Mouse (Mus musculus) limb, embryonic 14.5 days (tissue): ENCODE results near the gene Klhl42. TPM values are rescaled to one million over a fixed set of nuclear protein-coding genes. Genes with fewer than 3 reads are reported as not detected.

Experiments used
- ATAC-seq: fragments of 200-750 bp; cut with Nextera tagmentation; 2 replicates; pipeline ENCODE4 v1.8.0; 2017; ENCODE audit warnings: low read depth, moderate number of reproducible peaks, moderate TSS enrichment; ENCODE audit not compliant: low FRiP score
- DNase-seq: peaks from one replicate; pipeline ENCODE4 v3.0.0-alpha.2; 2015; ENCODE audit warnings: low spot score
- H3K27ac ChIP-seq: fragments of 300-500 bp; sonication (generic); replicated peaks from 2 replicates; pipeline ENCODE4 v1.5.1; 2014; ENCODE audit warnings: low read depth, mild to moderate bottlenecking, low read length, moderate library complexity, mixed read lengths
- H3K27me3 ChIP-seq: fragments of 300-500 bp; sonication (generic); 2 replicates; pipeline ENCODE4 v1.6.1; 2014; ENCODE audit warnings: low read length, mixed read lengths; ENCODE audit not compliant: control insufficient read depth, insufficient read depth
- H3K36me3 ChIP-seq: fragments of 300-500 bp; sonication (generic); 2 replicates; pipeline ENCODE4 v1.6.1; 2014; ENCODE audit warnings: mild to moderate bottlenecking, low read length, moderate library complexity, mixed read lengths; ENCODE audit not compliant: control insufficient read depth, insufficient read depth
- H3K4me1 ChIP-seq: fragments of 300-500 bp; sonication (generic); 2 replicates; pipeline ENCODE4 v1.6.1; 2014; ENCODE audit warnings: antibody characterized with exemption, low read length, mixed read lengths; ENCODE audit not compliant: control insufficient read depth, insufficient read depth
- H3K4me2 ChIP-seq: fragments of 300-500 bp; sonication (generic); replicated peaks from 2 replicates; pipeline ENCODE4 v1.6.1; 2014; ENCODE audit warnings: low read depth, mild to moderate bottlenecking, low read length, moderate library complexity; ENCODE audit not compliant: severe bottlenecking
- H3K4me3 ChIP-seq: fragments of 300-500 bp; sonication (generic); replicated peaks from 2 replicates; pipeline ENCODE4 v1.5.1; 2014; ENCODE audit warnings: low read length
- H3K9ac ChIP-seq: fragments of 300-500 bp; sonication (generic); 2 replicates; pipeline ENCODE4 v1.6.1; 2014; ENCODE audit warnings: mild to moderate bottlenecking, low read depth, low read length, moderate library complexity; ENCODE audit not compliant: severe bottlenecking
- H3K9me3 ChIP-seq: fragments of 300-500 bp; sonication (generic); 2 replicates; pipeline ENCODE4 v1.6.1; 2016; ENCODE audit warnings: low read length; ENCODE audit not compliant: control insufficient read depth
- POLR2A ChIP-seq: fragments of 200-500 bp; IDR thresholded peaks from 2 replicates; pipeline ENCODE4 v1.8.0; 2012; ENCODE audit warnings: inconsistent platforms, mild to moderate bottlenecking, moderate library complexity, borderline replicate concordance; ENCODE audit not compliant: insufficient read depth, insufficient read length; ENCODE audit errors: extremely low read depth
- WGBS: fragments of 180-500 bp; shearing (Covaris S2); extraction: QIAGEN DNeasy Blood & Tissue Kit; methylation state at CpG from one replicate; pipeline ENCODE4 v1.1.7; 2014; 5-methylcytosine and 5-hydroxymethylcytosine counted together
- polyA plus RNA-seq, 2 experiments: library from polyadenylated mRNA; depleted of rRNA in 1 of 2; stranded (reverse) in 1 of 2; unstranded in 1 of 2; fragments of >200 nt; fragmentation: Nextera tagmentation in 1 of 2; extraction: Ambion mirVana in 1 of 2; gene quantifications; 2 replicates each; pipeline versions ENCODE4 v1.2.1 to v1.2.3; 2012 to 2014

The Klhl42 gene
- polyA plus RNA-seq, 2 experiments: 10.4 to 16.9 TPM

DNA sequence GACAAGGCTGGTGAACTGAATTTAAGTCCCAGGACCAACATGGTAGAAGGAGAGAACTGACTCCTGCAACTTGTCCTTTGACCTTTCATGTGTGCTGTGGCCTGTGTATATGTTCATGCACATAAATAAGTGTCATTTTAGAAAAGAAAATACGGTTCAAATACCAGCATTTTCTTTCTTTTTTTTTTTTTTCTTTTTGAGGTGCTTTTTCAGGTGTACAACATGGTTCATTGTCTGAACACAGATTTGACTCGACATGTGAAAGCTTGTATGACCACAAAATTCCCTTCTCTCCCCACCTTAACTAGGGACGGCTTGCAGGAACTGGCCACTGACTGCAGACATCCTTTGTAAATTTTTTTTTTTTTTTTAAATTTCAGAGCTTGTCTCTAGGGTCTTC, 5.8 kb downstream of the Klhl42 start:
- peaks cover 12% of the 10 kb centered on the region for H3K4me1 ChIP-seq
- H3K27ac ChIP-seq: no peak overlapping the region
- H3K4me3 ChIP-seq: no peak overlapping the region
- 63% methylated on average over 3 of the region's 3 CpGs for WGBS
- TF ChIP-seq POLR2A: no peak
- no peak overlapping the region for H3K4me2 ChIP-seq
- H3K27me3 ChIP-seq: no peaks in the 10 kb centered on the region
- ATAC-seq (no peak), DNase-seq (no peak)
- no peaks in the 10 kb centered on the region for H3K9me3 ChIP-seq
- H3K36me3 ChIP-seq: peaks cover 23% of the 10 kb centered on the region
- no peak overlapping the region for H3K9ac ChIP-seq

- Histone ChIP-seq H3K9me3 (no peaks in the 10 kb centered on the region), H3K27me3 (no peaks in the 10 kb centered on the region), H3K4me2 (no peak overlapping the region), H3K4me3 (no peak overlapping the region), H3K9ac (no peak overlapping the region), H3K36me3 (peaks cover 25% of the 10 kb centered on the region), H3K27ac (no peak overlapping the region), H3K4me1 (peaks cover 10% of the 10 kb centered on the region)
- no peak for TF ChIP-seq POLR2A
- no peak for ATAC-seq
- DNase-seq: no peak
- WGBS: 46% methylated on average over 8 of the region's 8 CpGs
These were observed 6.3 kb downstream of the Klhl42 start for GRCm38 (mm10) chr6:147097346-147097929.

GRCm38 (mm10) chr6:147099458-147100277, 8.5 kb downstream of the Klhl42 start:
- DNase-seq: no peak
- no peak for ATAC-seq
- H3K27ac ChIP-seq: no peak overlapping the region
- no peak overlapping the region for H3K4me3 ChIP-seq
- H3K27me3 ChIP-seq: no peaks in the 10 kb centered on the region
- peaks cover 38% of the 10 kb centered on the region for H3K36me3 ChIP-seq
- no peak overlapping the region for H3K4me2 ChIP-seq
- WGBS: 72% methylated on average over 19 of the region's 19 CpGs
- H3K4me1 ChIP-seq: peaks cover 3% of the 10 kb centered on the region; the same call in 1 of the 2 replicates
- no peak overlapping the region for H3K9ac ChIP-seq
- TF ChIP-seq POLR2A: no peak
- H3K9me3 ChIP-seq: no peaks in the 10 kb centered on the region

DNA sequence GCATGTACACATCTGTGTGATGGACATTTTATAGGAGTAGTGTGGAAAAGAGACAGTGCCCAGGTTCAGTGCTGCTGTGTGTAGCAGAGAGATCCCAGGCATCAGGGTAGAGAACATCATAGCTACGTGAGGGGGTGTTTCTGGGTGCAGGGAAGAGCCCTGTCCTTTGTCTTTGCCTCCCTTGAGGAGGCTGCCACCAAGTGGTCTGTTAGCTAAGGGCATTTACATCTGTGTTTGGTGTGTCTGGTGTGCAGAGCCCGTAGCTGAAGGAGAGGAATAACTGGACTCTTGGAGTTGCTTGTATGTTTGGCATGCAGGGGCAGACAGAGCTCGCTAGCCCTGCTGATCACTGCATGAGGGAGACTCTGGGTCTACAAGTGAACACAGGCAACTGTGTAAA, 11.1 kb downstream of the Klhl42 start:
- Histone ChIP-seq H3K9me3 (no peaks in the 10 kb centered on the region), H3K9ac (no peak overlapping the region), H3K27me3 (no peaks in the 10 kb centered on the region), H3K4me1 (no peaks in the 10 kb centered on the region), H3K4me3 (no peak overlapping the region), H3K27ac (no peak overlapping the region), H3K36me3 (peaks cover 39% of the 10 kb centered on the region), H3K4me2 (no peak overlapping the region)
- TF ChIP-seq POLR2A: no peak
- WGBS: 96% methylated on average over 3 of the region's 3 CpGs
- DNase-seq (no peak), ATAC-seq (no peak)

DNA sequence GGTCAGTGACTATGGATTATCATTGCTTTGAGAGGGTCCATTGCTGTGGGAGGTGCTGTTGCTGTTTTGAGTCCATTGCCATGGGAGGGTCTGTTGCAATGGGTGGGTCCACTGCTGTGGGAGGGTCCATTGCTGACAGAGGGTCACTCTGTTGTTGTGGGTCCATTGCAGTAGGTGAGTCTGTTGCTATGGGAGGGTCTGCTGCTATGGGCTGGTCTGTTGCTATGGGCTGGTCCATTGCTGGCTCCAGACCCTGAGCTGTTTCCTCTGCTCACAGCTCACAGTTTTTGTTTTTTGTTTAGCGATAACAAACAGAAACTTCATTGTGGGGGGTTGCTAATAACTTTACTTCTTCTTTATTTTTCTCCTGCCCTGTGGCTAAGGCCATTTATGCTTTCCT, 14.3 kb downstream of the Klhl42 start:
- no peak for TF ChIP-seq POLR2A
- Histone ChIP-seq H3K9ac (no peak overlapping the region), H3K4me1 (no peaks in the 10 kb centered on the region), H3K36me3 (peaks cover 59% of the 10 kb centered on the region), H3K27me3 (no peaks in the 10 kb centered on the region), H3K4me3 (no peak overlapping the region), H3K27ac (no peak overlapping the region), H3K9me3 (no peaks in the 10 kb centered on the region), H3K4me2 (no peak overlapping the region)
- DNase-seq (no peak), ATAC-seq (no peak)
- 94% methylated on average over 1 of the region's 1 CpGs for WGBS
